Mouse (Mus musculus) CD4-positive helper T cell, adult 2 months (primary cell): ENCODE data around the gene Selenof.

Experiments used
- DNase-seq: peaks from one replicate; pipeline ENCODE4 v3.0.0-alpha.2; 2012; ENCODE audit warnings: low read depth, missing footprints, low spot score

The Selenof gene

DNA sequence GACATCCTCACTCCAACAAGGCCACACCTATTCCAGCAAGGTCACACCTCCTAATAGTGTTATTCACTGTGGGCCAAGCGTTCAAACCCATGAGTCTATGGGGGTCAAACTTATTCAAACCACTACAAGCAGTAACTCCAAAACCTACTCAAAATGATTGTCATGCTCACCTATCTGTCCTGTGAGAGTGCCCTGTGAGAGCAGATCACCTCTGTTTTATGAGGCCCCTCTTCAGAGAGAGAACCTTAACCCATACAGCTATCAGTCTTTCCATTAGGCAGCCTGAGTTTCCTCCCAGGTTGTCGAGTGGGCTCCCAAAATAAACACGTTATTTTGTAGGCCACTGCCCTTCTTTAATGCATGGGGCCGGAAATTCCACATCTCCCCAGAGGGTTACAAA, 32.3 kb downstream of the Selenof start:
- no peak for DNase-seq

DNA sequence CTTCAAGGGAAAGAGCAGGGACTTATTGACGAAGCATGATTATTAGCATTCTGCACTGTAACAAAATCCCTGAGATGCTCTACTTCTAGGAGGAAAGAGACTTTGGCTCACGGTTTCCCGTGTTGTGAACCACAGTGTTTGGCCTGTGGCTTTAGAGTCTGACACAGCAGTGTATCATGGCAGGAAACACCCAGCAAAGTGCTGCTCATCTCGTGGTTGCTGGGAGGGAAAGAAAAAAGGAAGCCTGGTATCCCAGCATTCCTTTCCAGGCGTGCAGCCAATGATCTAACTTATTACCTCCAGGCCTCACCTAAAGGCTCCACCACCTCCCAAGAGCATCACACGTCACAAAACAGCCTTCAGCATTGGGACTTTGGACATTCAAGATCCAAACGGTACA, 32.7 kb downstream of the Selenof start:
- DNase-seq, result no peak

DNA sequence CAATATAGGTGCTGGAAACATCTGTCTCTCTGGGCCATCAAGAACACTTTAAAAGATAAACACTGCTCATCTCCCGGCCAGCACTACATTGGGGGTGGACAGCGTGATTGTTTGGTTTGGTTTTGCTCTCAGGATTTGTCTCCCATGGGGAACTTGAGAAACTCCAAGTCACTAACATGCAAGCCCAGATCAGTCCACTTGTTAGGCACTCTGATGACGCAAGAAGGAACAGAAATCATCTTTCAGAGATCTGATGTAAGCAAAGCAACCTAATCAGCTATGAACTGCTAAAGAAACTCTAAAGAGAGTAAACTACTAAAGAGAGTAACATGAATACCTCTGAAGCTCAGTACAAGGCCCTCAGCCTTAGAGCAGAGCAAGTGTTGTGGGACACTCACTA, 33.5 kb downstream of the Selenof start:
- DNase-seq, result no peak

DNA sequence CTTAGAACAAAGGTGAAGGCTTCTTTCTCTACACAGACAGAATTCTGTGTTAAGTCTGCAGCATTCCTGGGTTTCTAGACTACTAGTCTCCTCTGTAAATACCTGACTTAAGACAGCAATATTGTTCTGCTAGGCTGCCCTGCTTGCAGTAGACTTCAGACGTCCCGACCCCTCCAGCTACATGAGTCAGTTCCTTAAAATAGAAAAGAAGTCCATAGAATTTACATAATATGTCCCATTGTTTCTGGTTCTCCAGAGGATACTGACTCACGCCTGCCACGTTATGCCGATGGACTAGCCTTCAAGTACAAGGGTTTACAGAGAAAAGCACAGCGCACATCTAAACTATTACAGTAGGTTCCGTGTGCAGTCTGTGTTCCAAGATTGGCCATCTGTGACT, 34.1 kb downstream of the Selenof start:
- DNase-seq, result no peak

DNA sequence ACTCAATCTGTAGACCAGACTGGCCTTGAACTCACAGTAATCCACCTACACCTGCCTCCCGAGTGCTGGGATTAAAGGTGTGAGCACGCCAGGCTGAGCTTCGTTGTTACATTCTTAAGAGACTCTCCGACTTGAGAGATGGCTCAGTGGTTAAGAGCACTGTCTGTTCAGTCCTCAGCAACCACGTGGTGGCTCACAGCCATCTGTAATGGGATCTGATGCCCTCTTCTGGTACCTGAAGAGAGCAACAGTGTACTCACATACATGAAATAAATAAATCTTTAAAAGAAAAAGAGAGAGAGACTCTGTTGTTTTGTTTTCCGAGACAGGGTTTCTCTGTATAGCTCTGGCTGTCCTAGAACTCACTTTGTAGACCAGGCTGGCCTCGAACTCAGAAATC, 35.7 kb downstream of the Selenof start:
- peak; percentile 57 for DNase-seq

DNA sequence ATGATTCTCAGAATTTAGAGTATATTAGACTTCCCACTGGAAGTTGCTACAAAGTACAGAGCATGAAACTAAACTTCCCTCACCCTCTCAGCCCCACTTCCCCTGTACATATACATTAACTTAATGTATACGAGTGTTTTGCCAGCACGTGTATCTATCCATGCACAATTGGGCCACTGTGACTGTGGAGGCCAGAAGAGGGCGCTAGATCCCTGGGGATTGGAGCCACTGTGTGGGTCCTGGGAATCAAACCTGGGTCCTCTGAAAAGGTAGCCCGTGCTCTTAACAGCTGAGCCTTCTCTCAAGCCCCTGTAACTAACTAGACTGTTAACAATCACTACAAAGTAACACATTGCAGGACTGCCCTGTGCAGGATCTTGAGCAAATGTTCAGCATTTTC, 36.3 kb downstream of the Selenof start:
- no peak for DNase-seq

DNA sequence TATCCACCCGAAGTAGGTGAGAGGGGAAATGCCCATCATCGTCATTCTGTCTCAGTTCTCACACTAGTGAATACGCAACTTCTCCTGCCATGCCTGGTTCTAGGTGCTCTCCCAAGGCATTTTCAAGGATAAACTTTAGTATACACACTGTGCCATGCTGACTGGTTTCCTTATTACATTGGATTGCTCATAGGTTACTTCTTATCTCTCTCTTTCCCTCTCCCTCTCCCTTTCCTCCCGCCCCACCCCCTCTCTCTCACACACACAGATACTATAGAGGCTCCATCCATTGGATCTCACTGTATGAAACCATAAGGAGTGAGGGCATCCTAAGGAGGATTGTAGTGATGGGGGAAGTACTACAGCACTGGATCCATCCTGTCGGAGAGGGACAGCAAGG, 38.0 kb downstream of the Selenof start:
- no peak for DNase-seq

DNA sequence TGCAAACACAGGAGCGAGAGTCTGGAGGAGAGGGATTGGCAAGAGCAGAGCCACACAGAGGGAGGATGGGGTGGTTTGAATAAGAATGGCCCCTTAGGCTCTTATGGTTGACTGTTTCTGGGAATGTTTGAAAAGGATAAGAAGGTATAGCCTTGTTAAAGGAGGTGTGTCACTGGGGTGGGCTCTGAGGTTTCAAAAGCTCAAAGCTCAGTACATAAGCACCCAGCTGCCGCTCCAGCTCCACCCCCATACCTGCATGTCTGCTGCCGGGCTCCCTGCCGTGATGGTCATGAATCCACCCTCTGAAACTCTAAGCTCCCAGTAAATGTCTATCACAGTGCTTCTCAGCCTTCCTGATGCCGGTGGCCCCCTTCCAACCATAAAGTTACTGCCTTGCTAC, 40.7 kb downstream of the Selenof start:
- DNase-seq, result no peak

DNA sequence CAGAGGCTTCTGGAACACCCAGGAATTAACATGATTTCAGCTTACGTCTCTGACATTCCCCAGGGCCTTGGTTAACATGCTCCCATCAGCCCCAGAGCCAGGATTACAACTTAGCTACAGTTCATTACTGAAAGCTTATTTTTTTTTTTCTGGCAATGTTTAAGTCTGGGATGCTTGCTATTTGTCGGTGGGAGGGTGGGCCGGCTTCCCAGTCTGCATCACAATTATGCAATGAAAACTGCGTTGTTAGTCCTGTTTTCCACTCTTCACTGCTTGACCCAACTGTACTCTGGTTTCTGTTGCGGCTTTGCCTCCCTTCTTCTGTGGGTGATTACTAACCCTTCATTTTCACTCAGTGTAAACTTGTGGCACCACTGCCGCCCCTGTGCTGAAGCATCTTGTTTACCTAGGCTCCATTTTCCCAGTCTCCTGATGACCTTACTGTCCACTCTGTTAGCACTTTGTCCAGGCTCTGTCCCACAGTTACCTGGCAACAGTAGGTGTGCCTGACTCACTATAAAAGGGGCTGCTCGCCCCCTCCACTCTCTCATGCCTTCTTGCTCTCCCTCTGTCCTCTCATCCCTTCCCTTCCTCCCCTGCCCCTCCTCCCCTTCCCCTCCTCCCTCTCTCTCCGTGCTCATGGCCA, 41.6 kb downstream of the Selenof start:
- DNase-seq, result no peak

DNA sequence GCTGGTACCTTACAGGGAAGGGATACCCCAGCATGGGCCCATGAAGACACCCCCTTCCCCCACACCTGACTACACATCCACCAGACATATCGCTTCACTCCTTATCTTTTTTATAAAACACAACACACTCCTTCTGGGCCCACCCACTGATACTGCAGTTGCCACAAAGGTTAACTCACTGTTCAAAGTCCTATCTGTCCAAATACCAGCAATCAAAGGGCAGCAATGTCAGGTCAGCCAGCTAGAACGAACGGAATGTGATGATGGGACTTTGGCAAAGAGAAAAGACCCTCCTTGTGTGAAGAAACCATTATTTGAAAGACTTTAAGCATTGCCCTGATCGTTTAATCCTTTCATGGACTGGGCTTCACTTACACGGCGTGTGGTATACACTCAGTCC, 42.3 kb downstream of the Selenof start:
- DNase-seq, result no peak

DNA sequence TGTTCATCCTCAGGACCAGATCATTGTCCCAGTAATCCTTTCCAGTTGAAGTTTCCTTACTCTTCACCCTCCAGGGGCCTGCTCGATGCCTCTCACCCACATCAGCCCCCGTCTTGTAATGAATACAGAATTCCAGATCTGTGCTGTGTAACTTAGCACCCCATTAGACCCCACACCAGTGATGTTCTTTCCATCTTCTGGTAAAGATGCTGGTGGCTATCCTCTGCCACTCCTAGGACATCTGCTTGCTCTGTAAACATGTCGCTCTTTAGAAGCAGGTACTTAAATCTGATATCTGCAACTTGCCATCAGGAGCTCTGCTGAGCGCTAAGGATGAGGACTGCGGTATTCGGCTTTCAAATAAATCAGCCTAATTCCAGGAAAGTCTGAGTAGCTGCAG, 44.2 kb downstream of the Selenof start:
- no peak for DNase-seq

DNA sequence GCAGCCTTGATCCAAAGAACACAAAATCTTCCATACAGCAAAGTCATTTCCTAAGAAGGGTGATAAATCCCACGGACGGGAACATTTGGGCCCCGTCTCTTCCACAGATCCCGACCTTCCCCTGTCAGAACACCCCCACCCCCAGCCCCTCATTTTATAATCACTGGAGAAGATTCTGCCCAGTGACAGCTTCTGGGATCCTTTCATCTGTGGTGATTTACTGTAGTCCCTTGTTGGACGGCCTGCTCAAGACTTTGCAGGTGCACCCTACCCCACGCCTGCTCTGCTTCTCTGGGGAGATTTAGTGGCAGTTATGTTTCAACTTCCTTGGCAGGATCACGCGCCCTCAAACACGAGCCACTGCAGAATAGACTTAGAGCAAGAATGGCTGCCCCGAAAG, 44.6 kb downstream of the Selenof start:
- DNase-seq, result no peak

DNA sequence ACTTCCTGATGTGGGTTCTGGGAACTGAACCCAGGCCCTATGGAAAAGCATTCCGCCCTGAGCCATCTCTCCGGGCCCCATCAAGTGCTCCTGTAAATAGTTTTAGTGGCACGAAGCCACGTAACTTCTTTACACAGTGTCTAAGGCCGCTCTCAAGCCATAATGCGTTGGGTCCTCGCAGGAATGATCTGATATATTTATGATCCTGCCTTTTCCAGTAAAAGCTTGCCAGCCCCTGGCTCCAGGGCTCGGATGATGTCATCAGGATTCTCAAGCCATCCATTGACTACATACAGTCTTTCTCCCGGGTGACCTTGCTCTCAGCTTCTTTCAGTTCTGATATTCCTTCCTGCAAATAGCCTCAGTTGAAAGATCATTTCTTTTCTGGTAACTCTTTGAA, 45.4 kb downstream of the Selenof start:
- DNase-seq, result no peak

DNA sequence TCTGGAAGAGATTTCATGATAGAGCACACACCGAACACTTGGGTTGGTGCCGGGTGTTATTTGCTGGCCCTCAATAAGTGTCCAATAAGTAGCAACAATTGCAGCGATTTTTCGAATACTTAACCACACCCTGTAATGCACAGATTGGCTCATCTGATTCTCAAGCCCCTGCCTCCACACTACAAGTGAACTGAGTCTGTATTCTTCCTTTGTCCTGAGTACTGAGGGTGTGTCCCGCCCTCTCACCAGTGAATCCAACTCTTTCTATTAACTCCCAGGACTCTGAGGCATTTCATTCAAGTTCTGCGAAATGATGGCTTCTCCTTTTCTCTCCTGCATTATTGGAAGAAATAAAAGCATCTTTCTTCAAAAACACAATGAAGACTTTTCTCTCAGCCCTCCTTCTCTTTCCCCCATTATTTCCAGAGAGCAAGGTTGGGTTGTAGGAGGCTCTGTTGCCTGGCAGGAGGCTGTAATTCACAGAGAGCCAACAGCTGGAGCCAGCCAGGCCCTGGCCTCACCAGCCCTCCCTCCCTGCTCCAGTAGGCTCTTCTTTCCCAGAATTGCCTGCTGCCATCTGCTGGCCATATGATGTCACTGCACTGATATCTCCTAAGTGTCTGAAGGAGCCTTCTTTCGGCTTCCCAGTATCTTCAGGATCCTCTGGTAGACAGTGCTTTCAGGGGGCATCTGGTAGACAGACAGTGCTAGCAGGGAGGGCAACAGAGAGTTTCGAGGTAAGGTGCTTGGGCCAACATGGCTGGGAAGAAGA, 46.7 kb downstream of the Selenof start:
- peak; percentile 55 for DNase-seq

DNA sequence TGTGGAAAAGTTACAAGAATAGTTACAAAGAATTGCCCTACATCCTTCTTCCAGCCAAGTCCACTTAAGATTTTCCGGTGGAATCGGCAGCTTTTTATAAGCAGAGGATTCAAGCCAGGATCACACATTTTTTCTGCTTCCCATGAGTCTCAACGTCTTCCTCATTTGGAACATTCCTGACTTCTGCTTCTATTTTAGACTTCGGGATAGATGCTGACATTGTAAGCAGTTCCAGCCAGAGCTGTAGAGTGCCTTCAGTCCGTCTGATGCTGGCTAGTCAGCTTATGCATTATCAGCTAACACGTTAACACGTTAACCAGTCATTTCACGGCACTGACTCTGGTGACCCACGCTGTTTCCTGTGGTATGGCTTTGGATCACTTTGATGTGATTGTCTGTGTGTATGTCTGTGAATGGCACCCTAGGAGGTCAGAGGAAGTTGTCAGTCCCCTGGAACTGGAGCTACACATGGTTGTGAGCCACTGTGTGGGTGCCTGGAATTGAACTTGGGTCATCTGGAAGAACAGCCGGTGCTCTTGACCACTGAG, 47.6 kb downstream of the Selenof start:
- DNase-seq, result peak; percentile 10

DNA sequence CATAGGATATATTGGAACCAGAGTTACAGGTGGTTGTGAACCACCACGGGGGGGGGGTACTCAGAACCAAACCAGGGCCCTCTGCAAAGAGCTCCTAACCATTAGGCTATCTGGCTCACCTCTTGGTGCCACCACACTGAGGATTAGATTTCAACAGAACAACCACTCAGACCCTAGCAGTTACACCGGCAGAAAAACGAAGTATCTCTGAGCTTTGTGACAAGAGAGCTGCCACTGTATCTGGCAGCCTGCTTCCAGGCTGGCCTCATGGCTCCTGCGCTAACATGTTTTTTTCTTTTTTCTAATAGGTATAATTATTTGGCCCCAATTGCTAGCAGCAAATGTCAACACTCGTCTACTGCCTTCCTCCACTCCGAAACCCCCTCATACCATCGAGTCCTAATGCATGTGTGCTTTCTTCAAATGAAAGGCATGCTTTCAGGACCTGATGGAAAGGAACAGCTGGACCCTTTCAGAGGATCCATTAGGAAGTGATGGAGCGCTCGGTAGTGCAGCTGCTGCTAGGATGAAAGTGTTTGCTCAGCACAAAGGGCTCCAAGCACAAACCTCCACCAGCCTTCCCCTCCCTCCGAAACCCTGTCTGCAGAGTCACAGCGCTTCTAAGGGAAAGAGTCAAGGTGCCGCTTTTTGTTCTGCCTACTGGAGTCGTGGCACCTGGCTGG, 53.0 kb downstream of the Selenof start:
- DNase-seq, result no peak

DNA sequence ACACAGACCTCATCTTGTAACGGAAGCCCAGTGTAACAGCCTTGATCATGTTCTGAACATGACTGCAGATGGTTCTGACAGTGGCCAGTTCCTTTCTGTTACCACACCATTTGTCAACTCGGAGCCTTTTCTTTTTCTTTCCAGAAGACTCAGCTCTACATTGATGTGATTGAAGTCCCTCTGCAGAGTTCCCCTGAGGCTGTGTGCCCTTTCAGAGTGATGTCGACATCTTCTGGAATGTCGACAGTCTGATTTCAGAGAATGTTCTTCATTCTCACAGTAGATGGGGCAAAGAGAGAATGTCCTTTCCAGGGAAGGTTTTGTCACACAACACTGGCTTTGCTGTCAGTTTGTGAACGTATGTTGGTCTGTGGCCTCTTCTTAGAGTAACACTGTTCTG, 55.6 kb downstream of the Selenof start:
- DNase-seq, result no peak

DNA sequence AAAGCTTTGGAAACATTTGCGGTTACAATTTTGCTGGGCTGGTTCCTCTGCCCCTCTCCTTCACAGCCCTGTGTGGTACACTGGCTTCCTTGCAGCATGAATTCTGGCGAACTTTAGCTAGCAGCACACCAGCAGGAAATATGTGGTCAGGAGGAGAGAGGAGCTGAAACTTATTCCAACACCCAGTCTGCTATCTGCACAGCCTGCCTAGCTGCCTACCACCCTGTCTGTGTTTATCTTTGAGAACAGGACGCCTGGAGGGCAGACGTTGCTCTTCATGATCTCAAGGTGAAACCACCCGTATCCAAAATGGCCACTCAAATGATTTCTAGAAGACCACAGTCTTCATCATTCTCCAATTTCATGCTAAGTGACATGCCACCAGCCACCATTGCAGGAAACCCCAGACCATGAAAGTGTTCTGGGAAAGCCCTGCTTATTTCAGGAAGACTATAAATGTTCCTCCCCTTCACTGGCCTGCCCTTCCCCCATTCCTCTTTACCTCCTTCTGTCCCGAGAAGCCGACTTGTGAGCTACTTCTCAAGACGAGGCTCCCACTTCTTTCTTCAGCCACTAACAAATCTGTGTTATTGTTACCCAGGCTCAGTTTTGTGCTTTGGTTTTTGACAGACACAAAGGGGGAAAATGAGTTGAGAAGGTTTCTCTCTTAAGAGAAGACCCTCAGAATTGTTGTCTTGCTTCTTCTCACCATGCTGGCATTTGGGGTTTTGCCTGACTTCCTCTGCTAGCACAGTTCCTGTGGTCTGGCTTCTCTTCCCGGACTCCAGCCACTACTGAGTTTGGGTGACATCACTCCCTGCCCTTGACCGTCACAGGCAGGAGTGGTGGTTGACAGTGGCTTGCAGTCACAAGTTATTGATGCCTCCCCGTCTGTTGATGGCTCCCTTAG, 58.2 kb downstream of the Selenof start:
- DNase-seq, result peak; percentile 32

DNA sequence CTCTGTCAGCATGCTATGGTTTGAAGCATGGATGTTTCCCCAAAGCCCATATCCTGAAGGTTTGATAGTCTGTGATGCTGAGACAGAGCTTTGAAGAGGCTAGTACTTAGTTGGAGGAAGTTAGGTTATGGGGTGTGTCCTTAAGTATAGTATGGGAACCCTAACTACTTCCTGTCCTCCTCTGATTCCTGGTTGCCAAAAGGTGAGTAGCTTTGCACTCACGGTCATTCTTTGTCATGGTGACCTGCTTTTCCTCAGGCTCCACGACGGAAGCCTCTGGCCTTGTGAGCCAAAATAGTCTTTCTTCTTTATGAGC, 58.8 kb downstream of the Selenof start:
- DNase-seq, result no peak

DNA sequence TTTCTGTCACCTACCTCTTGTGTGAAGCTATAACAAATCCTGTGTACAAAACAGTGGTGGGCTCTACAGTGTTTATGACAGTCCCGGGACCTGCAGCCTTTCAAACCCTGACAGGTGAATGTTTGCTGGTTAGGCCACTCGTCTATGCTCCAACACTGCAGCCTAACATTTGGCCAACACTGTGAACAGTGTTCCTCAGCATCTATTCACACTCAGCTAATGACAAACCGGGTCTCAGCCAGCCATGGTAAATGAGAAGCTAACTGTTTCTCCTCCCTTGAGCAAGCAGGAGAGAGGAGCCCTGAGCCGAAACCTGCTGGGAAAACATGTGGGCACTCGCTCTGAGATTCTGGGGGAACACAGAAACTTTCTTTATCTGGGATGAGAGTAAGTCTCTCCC, 65.1 kb downstream of the Selenof start:
- DNase-seq, result no peak

DNA sequence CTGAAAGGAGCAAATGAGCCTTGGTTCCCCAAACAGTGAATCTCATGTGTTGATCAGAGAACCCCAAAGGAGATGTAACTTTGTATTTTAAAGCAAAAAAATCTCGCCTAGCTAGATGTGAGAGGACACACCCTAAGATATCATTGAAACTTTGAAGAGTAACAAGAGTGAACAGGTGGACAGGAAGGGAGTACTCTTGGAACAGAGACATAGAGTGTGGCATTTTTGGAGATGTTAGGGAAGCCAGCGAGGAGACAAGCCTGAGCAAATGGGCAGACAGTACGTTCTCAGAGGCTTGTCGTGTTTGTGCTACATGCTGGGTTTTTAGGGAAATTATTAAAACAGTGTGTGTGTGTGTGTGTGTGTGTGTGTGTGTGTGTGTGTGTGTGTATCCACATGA, 68.0 kb downstream of the Selenof start:
- no peak for DNase-seq

DNA sequence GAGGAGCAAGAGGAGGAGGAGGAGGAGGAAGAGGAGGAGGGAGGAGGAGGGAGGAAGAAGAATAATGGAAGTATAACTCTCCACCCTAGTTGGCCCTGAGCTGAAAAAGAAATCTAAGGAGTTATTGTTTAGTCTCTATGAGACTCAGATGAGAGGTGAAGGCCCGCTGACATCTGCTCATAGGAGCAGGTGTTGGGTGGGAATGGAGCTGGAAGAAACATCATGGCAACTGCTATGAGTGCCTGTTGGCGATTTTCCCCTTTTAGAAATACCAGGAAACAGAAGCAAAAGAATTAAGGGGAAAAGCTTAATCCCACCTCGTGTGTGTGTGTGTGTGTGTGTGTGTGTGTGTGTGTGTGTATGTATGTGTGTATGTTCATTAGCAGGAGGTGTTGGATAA, 69.3 kb downstream of the Selenof start:
- DNase-seq, result no peak
